Mouse (Mus musculus): ENCODE results near the gene Ank2.

DNA sequence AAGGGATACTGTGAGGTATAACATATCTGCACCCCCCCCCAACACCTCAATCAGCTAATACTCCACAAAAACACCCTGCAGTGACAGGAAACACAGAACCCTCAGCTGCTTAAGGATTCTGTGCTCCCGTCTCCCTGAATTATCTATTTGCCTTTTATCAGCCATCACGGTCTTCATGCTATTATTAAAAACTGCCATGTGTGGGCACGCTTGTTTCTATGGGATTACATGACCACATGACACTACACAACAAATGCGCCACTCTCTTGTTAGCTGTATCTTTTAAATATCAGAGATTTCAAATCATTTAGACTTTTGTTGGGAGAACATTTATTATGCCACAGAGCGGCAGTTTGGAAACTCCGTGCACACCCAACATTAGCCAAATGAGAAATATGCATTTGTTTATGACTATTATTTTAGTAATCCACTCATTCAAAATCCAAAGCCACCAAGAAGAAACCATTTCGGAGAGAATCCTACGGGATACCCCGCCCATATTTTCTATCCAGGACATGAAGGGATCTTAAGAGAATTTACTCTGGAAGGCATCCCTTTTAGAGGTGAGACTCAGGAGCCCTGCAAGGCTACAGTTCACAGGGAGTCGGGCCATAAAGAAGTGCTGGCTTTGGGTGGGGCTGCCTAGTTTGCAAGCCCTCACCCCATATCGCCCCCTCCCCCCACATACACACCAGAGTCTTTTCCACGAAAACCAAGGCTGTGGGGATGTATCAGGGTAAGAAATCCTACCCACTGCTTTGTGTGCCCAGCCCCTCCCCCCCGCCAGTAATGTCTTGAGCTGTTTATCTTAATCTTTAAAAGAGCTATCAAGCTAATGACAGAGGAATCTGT, 274.6 kb downstream of the Ank2 start:
- TF ChIP-seq CTCF (IDR thresholded peaks at IDR 0.05; ENCODE audit: low read depth, low read length): no peak
- TF ChIP-seq POLR2A (IDR thresholded peaks at IDR 0.05; ENCODE audit: extremely low read depth, insufficient read depth, low read length): no peak

Data from liver, adult 2 months (tissue).